Mouse (Mus musculus): Measurements from ENCODE around the gene Kmt2e. TPM values are rescaled to one million over a fixed set of nuclear protein-coding genes. Genes with fewer than 3 reads are reported as not detected.
A peak's percentile ranks its signal among the peaks of the same experiment; 100 is the strongest.
"Not testable (repeated sequence)": the region's sequence is repeated elsewhere in the genome, so short reads cannot be mapped to it uniquely, and the experiment has no call there.

The Kmt2e gene
- total RNA-seq, 2 experiments from 2014 or later, result 20.5 to 24.2 TPM

GRCm38 (mm10) chr5:23432708-23433645 lies 1.3 kb upstream of the Kmt2e start:
- peak; percentile 99 for DNase-seq

GRCm38 (mm10) chr5:23434598-23435481 lies 599 bp downstream of the Kmt2e start:
- peak; percentile 62 for DNase-seq

GRCm38 (mm10) chr5:23435482-23436125 lies 1.4 kb downstream of the Kmt2e start:
- DNase-seq, result no peak

- DNase-seq, result no peak
These were observed 2.5 kb downstream of the Kmt2e start for GRCm38 (mm10) chr5:23436735-23437134.

GRCm38 (mm10) chr5:23439857-23440256 lies 5.6 kb downstream of the Kmt2e start:
- DNase-seq, result no peak

GRCm38 (mm10) chr5:23440572-23440971 lies 6.3 kb downstream of the Kmt2e start:
- no peak for DNase-seq

GRCm38 (mm10) chr5:23441916-23442315 lies 7.7 kb downstream of the Kmt2e start:
- no peak for DNase-seq

GRCm38 (mm10) chr5:23444411-23444810 lies 10.2 kb downstream of the Kmt2e start:
- no peak for DNase-seq

- DNase-seq, result not testable (repeated sequence)
These were observed 19.3 kb downstream of the Kmt2e start for GRCm38 (mm10) chr5:23453561-23453960.

- no peak for DNase-seq
These were observed 27.4 kb downstream of the Kmt2e start for GRCm38 (mm10) chr5:23461688-23462087.

- DNase-seq, result no peak
These were observed 30.0 kb downstream of the Kmt2e start for GRCm38 (mm10) chr5:23464247-23464646.

- DNase-seq, result no peak
These were observed 30.5 kb downstream of the Kmt2e start for GRCm38 (mm10) chr5:23464743-23465142.

GRCm38 (mm10) chr5:23466546-23466945 lies 32.3 kb downstream of the Kmt2e start:
- no peak for DNase-seq

GRCm38 (mm10) chr5:23473098-23473873 lies 39.0 kb downstream of the Kmt2e start:
- no peak for DNase-seq

GRCm38 (mm10) chr5:23483811-23484210 lies 49.6 kb downstream of the Kmt2e start:
- DNase-seq, result no peak

- no peak for DNase-seq
These were observed 55.0 kb downstream of the Kmt2e start for GRCm38 (mm10) chr5:23489231-23489630.

GRCm38 (mm10) chr5:23490797-23491196 lies 56.6 kb downstream of the Kmt2e start:
- DNase-seq, result no peak

GRCm38 (mm10) chr5:23496396-23496795 lies 62.2 kb downstream of the Kmt2e start:
- DNase-seq, result no peak

- no peak for DNase-seq
These were observed 62.7 kb downstream of the Kmt2e start for GRCm38 (mm10) chr5:23496933-23497332.

- DNase-seq, result no peak
These were observed 63.7 kb downstream of the Kmt2e start for GRCm38 (mm10) chr5:23497920-23498319.

GRCm38 (mm10) chr5:23499257-23499656 lies 65.0 kb downstream of the Kmt2e start:
- DNase-seq, result no peak

GRCm38 (mm10) chr5:23500715-23501114 lies 66.5 kb downstream of the Kmt2e start:
- no peak for DNase-seq
